Mouse (Mus musculus): ENCODE data around the gene Naa10. TPM values are rescaled to one million over a fixed set of nuclear protein-coding genes. Genes with fewer than 3 reads are reported as not detected.

The Naa10 gene
- polyA plus RNA-seq, 1 experiment from 2014 or later = 89.0 TPM

- Histone ChIP-seq H3K27ac (replicated peaks; ENCODE audit: low read depth, low read length) (no peak overlapping the region), H3K4me2 (ENCODE audit: low read length) (peak overlapping the region; percentile 32), H3K36me3 (ENCODE audit: control insufficient read depth, insufficient read depth, low read length) (no peaks in the 10 kb centered on the region), H3K4me1 (ENCODE audit: control insufficient read depth, insufficient read depth, low read length) (peaks cover 8% of the 10 kb centered on the region; the same call in 1 of the 2 replicates), H3K4me3 (replicated peaks; ENCODE audit: low read depth, low read length) (no peak overlapping the region), H3K9ac (replicated peaks; ENCODE audit: low read length) (no peak overlapping the region), H3K27me3 (ENCODE audit: control insufficient read depth, insufficient read depth, low read length) (no peaks in the 10 kb centered on the region), H3K9me3 (ENCODE audit: control insufficient read depth, low read length) (no peaks in the 10 kb centered on the region)
- WGBS = 74% methylated on average over 1 of the region's 1 CpGs
- ATAC-seq (ENCODE audit: low FRiP score, low TSS enrichment) = no peak
- DNase-seq = no peak
These were observed 44.7 kb downstream of the Naa10 start for GRCm38 (mm10) chrX:73877014-73877413.

GRCm38 (mm10) chrX:73875881-73876280 is 45.9 kb downstream of the Naa10 start:
- no peak for ATAC-seq (ENCODE audit: low FRiP score, low TSS enrichment)
- H3K9ac ChIP-seq (replicated peaks; ENCODE audit: low read length) = no peak overlapping the region
- H3K9me3 ChIP-seq (ENCODE audit: control insufficient read depth, low read length) = no peaks in the 10 kb centered on the region
- WGBS = 74% methylated on average over 2 of the region's 2 CpGs
- H3K4me3 ChIP-seq (replicated peaks; ENCODE audit: low read depth, low read length) = no peak overlapping the region
- no peaks in the 10 kb centered on the region for H3K36me3 ChIP-seq (ENCODE audit: control insufficient read depth, insufficient read depth, low read length)
- peak overlapping the region; percentile 32 for H3K4me2 ChIP-seq (ENCODE audit: low read length)
- no peak overlapping the region for H3K27ac ChIP-seq (replicated peaks; ENCODE audit: low read depth, low read length)
- no peak for DNase-seq
- no peaks in the 10 kb centered on the region for H3K27me3 ChIP-seq (ENCODE audit: control insufficient read depth, insufficient read depth, low read length)
- H3K4me1 ChIP-seq (ENCODE audit: control insufficient read depth, insufficient read depth, low read length) = peaks cover 8% of the 10 kb centered on the region; the same call in 1 of the 2 replicates

- DNase-seq (no peak), ATAC-seq (ENCODE audit: low FRiP score, low TSS enrichment) (no peak)
These were observed 49.8 kb downstream of the Naa10 start for GRCm38 (mm10) chrX:73871956-73872355.

GRCm38 (mm10) chrX:73871474-73871873 is 50.3 kb downstream of the Naa10 start:
- DNase-seq = no peak
- H3K27ac ChIP-seq (replicated peaks; ENCODE audit: low read depth, low read length) = no peak overlapping the region
- H3K36me3 ChIP-seq (ENCODE audit: control insufficient read depth, insufficient read depth, low read length) = no peaks in the 10 kb centered on the region
- no peak overlapping the region for H3K4me2 ChIP-seq (ENCODE audit: low read length)
- peaks cover 17% of the 10 kb centered on the region; the same call in 1 of the 2 replicates for H3K4me1 ChIP-seq (ENCODE audit: control insufficient read depth, insufficient read depth, low read length)
- no peak for ATAC-seq (ENCODE audit: low FRiP score, low TSS enrichment)
- no peaks in the 10 kb centered on the region for H3K9me3 ChIP-seq (ENCODE audit: control insufficient read depth, low read length)
- no peak overlapping the region for H3K9ac ChIP-seq (replicated peaks; ENCODE audit: low read length)
- H3K4me3 ChIP-seq (replicated peaks; ENCODE audit: low read depth, low read length) = no peak overlapping the region
- no peaks in the 10 kb centered on the region for H3K27me3 ChIP-seq (ENCODE audit: control insufficient read depth, insufficient read depth, low read length)

More at GRCm38 (mm10) chrX:73871956-73872355, 49.8 kb downstream of the Naa10 start:
- H3K27ac ChIP-seq (replicated peaks; ENCODE audit: low read depth, low read length) = 0 out of 2 replicates have a peak overlapping the region, but pooled peaks have one; percentile 45
- no peak overlapping the region for H3K4me2 ChIP-seq (ENCODE audit: low read length)
- H3K4me1 ChIP-seq (ENCODE audit: control insufficient read depth, insufficient read depth, low read length) = peaks cover 17% of the 10 kb centered on the region; the same call in 1 of the 2 replicates
- H3K36me3 ChIP-seq (ENCODE audit: control insufficient read depth, insufficient read depth, low read length) = no peaks in the 10 kb centered on the region
- H3K4me3 ChIP-seq (replicated peaks; ENCODE audit: low read depth, low read length) = no peak overlapping the region
- 44% methylated on average over 1 of the region's 1 CpGs for WGBS
- no peak overlapping the region for H3K9ac ChIP-seq (replicated peaks; ENCODE audit: low read length)
- H3K9me3 ChIP-seq (ENCODE audit: control insufficient read depth, low read length) = no peaks in the 10 kb centered on the region
- H3K27me3 ChIP-seq (ENCODE audit: control insufficient read depth, insufficient read depth, low read length) = no peaks in the 10 kb centered on the region

- Histone ChIP-seq H3K27me3 (ENCODE audit: control insufficient read depth, insufficient read depth, low read length) (no peaks in the 10 kb centered on the region), H3K4me1 (ENCODE audit: control insufficient read depth, insufficient read depth, low read length) (peaks cover 27% of the 10 kb centered on the region; the same call in 1 of the 2 replicates), H3K36me3 (ENCODE audit: control insufficient read depth, insufficient read depth, low read length) (0 out of 2 replicates have a peak, but pooled peaks cover 5% of the 10 kb centered on the region), H3K4me3 (replicated peaks; ENCODE audit: low read depth, low read length) (no peak overlapping the region), H3K9me3 (ENCODE audit: control insufficient read depth, low read length) (no peaks in the 10 kb centered on the region), H3K27ac (replicated peaks; ENCODE audit: low read depth, low read length) (no peak overlapping the region), H3K9ac (replicated peaks; ENCODE audit: low read length) (no peak overlapping the region), H3K4me2 (ENCODE audit: low read length) (no peak overlapping the region)
- 9% methylated on average over 5 of the region's 5 CpGs for WGBS
- ATAC-seq (ENCODE audit: low FRiP score, low TSS enrichment) (no peak), DNase-seq (no peak)
These were observed 52.4 kb downstream of the Naa10 start for GRCm38 (mm10) chrX:73869334-73869733.

- no peak overlapping the region for H3K4me2 ChIP-seq (ENCODE audit: low read length)
- H3K9me3 ChIP-seq (ENCODE audit: control insufficient read depth, low read length) = no peaks in the 10 kb centered on the region
- DNase-seq (no peak), ATAC-seq (ENCODE audit: low FRiP score, low TSS enrichment) (no peak)
- H3K27me3 ChIP-seq (ENCODE audit: control insufficient read depth, insufficient read depth, low read length) = no peaks in the 10 kb centered on the region
- WGBS = 74% methylated on average over 1 of the region's 1 CpGs
- H3K9ac ChIP-seq (replicated peaks; ENCODE audit: low read length) = no peak overlapping the region
- H3K27ac ChIP-seq (replicated peaks; ENCODE audit: low read depth, low read length) = peak overlapping the region; percentile 74
- peaks cover 29% of the 10 kb centered on the region; the same call in 1 of the 2 replicates for H3K4me1 ChIP-seq (ENCODE audit: control insufficient read depth, insufficient read depth, low read length)
- H3K4me3 ChIP-seq (replicated peaks; ENCODE audit: low read depth, low read length) = no peak overlapping the region
- 0 out of 2 replicates have a peak, but pooled peaks cover 12% of the 10 kb centered on the region for H3K36me3 ChIP-seq (ENCODE audit: control insufficient read depth, insufficient read depth, low read length)
These were observed 53.9 kb downstream of the Naa10 start for GRCm38 (mm10) chrX:73867852-73868251.

- DNase-seq = peak; percentile 56
- WGBS = 28% methylated on average over 3 of the region's 3 CpGs
- Histone ChIP-seq H3K27me3 (ENCODE audit: control insufficient read depth, insufficient read depth, low read length) (no peaks in the 10 kb centered on the region), H3K4me3 (replicated peaks; ENCODE audit: low read depth, low read length) (no peak overlapping the region), H3K4me1 (ENCODE audit: control insufficient read depth, insufficient read depth, low read length) (peaks cover 27% of the 10 kb centered on the region; the same call in 1 of the 2 replicates), H3K9ac (replicated peaks; ENCODE audit: low read length) (no peak overlapping the region), H3K4me2 (ENCODE audit: low read length) (peak overlapping the region; percentile 12; the same call in 1 of the 2 replicates), H3K27ac (replicated peaks; ENCODE audit: low read depth, low read length) (peak overlapping the region; percentile 74), H3K9me3 (ENCODE audit: control insufficient read depth, low read length) (no peaks in the 10 kb centered on the region), H3K36me3 (ENCODE audit: control insufficient read depth, insufficient read depth, low read length) (0 out of 2 replicates have a peak, but pooled peaks cover 17% of the 10 kb centered on the region)
- 0 out of 2 replicates have a peak, but pooled peaks have one; percentile 37 for ATAC-seq (ENCODE audit: low FRiP score, low TSS enrichment)
These were observed 54.5 kb downstream of the Naa10 start for GRCm38 (mm10) chrX:73867256-73867655.

Other genes starting within 250 kb of the Naa10 start
- 8.9 and 9.5 TPM in 2 replicates for gene Slc6a8, start 248.8 kb downstream of the Naa10 start, polyA plus RNA-seq (2014; fragmentation: Nextera tagmentation; extraction: Ambion mirVana)
- 106 and 116 TPM in 2 replicates for gene Bcap31, start 205.8 kb downstream of the Naa10 start, polyA plus RNA-seq (2014; fragmentation: Nextera tagmentation; extraction: Ambion mirVana)
- 7.1 and 8.7 TPM in 2 replicates for gene Abcd1, start 205.3 kb downstream of the Naa10 start, polyA plus RNA-seq (2014; fragmentation: Nextera tagmentation; extraction: Ambion mirVana)
- 0.12 and 0.19 TPM in 2 replicates for gene Plxnb3, start 164.9 kb downstream of the Naa10 start, polyA plus RNA-seq (2014; fragmentation: Nextera tagmentation; extraction: Ambion mirVana)
- gene Srpk3, start 147.5 kb downstream of the Naa10 start, polyA plus RNA-seq (2014; fragmentation: Nextera tagmentation; extraction: Ambion mirVana) = 1.5 and 2.5 TPM in 2 replicates
- 248 and 252 TPM in 2 replicates for gene Idh3g, start 135.0 kb downstream of the Naa10 start, polyA plus RNA-seq (2014; fragmentation: Nextera tagmentation; extraction: Ambion mirVana)
- 152 and 162 TPM in 2 replicates for gene Ssr4, start 134.9 kb downstream of the Naa10 start, polyA plus RNA-seq (2014; fragmentation: Nextera tagmentation; extraction: Ambion mirVana)
- 5.9 and 20.8 TPM in 2 replicates for gene Pdzd4, start 97.0 kb downstream of the Naa10 start, polyA plus RNA-seq (2014; fragmentation: Nextera tagmentation; extraction: Ambion mirVana)
- gene Avpr2, start 29.8 kb downstream of the Naa10 start, polyA plus RNA-seq (2014; fragmentation: Nextera tagmentation; extraction: Ambion mirVana) = not detected in 2 replicates
- 84.0 and 103 TPM in 2 replicates for gene L1cam, start 25.8 kb downstream of the Naa10 start, polyA plus RNA-seq (2014; fragmentation: Nextera tagmentation; extraction: Ambion mirVana)
- gene Arhgap4, start 74 bp downstream of the Naa10 start, polyA plus RNA-seq (2014; fragmentation: Nextera tagmentation; extraction: Ambion mirVana) = 1.8 and 2.1 TPM in 2 replicates
- gene Renbp, start 8.9 kb upstream of the Naa10 start, polyA plus RNA-seq (2014; fragmentation: Nextera tagmentation; extraction: Ambion mirVana) = 3.0 and 11.1 TPM in 2 replicates
- gene Hcfc1, start 44.4 kb upstream of the Naa10 start, polyA plus RNA-seq (2014; fragmentation: Nextera tagmentation; extraction: Ambion mirVana) = 61.5 and 73.2 TPM in 2 replicates
- 24.5 and 28.6 TPM in 2 replicates for gene Irak1, start 102.0 kb upstream of the Naa10 start, polyA plus RNA-seq (2014; fragmentation: Nextera tagmentation; extraction: Ambion mirVana)
- gene Opn1mw, start 205.5 kb upstream of the Naa10 start, polyA plus RNA-seq (2014; fragmentation: Nextera tagmentation; extraction: Ambion mirVana) = not detected in 2 replicates
- gene Mecp2, start 213.4 kb upstream of the Naa10 start, polyA plus RNA-seq (2014; fragmentation: Nextera tagmentation; extraction: Ambion mirVana) = 17.8 and 19.4 TPM in 2 replicates
- not detected in 2 replicates for gene Tex28, start 245.9 kb upstream of the Naa10 start, polyA plus RNA-seq (2014; fragmentation: Nextera tagmentation; extraction: Ambion mirVana)